Mouse (Mus musculus): ENCODE data around the gene Rbm34. TPM values are rescaled to one million over a fixed set of nuclear protein-coding genes. Genes with fewer than 3 reads are reported as not detected.

The Rbm34 gene
- polyA plus RNA-seq, 1 experiment = 55.0 TPM

- no peak for TF ChIP-seq POLR2A (IDR thresholded peaks at IDR 0.05; ENCODE audit: insufficient read depth, low read length)
- no peak for TF ChIP-seq CTCF (IDR thresholded peaks at IDR 0.05; ENCODE audit: low read depth, low read length)
- no peak for TF ChIP-seq EP300 (IDR thresholded peaks at IDR 0.05; ENCODE audit: insufficient read depth, low read depth, low read length)
- no peak overlapping the region; the same call in 1 of the 2 replicates for H3K27ac ChIP-seq (ENCODE audit: insufficient read depth, low read length)
Measured at GRCm38 (mm10) chr8:126935932-126936331, 34.9 kb downstream of the Rbm34 start.

GRCm38 (mm10) chr8:126935387-126935786 lies 35.5 kb downstream of the Rbm34 start:
- Histone ChIP-seq H3K36me3 (ENCODE audit: control insufficient read depth, insufficient read depth, low read length, poor library complexity, severe bottlenecking) (peaks cover 94% of the 10 kb centered on the region), H3K4me1 (ENCODE audit: control insufficient read depth, insufficient read depth, low read length) (peaks cover 6% of the 10 kb centered on the region), H3K9ac (ENCODE audit: low read depth, poor library complexity, severe bottlenecking) (no peak overlapping the region), H3K27me3 (ENCODE audit: control insufficient read depth, insufficient read depth, low read length, poor library complexity, severe bottlenecking) (no peaks in the 10 kb centered on the region), H3K4me3 (ENCODE audit: low read depth, low read length) (no peak overlapping the region), H3K9me3 (replicated peaks; ENCODE audit: control insufficient read depth, insufficient read depth, low read length, poor library complexity, severe bottlenecking) (no peaks in the 10 kb centered on the region), H3K27ac (ENCODE audit: insufficient read depth, low read length) (peak overlapping the region; percentile 16; the same call in 1 of the 2 replicates)
- no peak for TF ChIP-seq EP300 (IDR thresholded peaks at IDR 0.05; ENCODE audit: insufficient read depth, low read depth, low read length)
- no peak for TF ChIP-seq POLR2A (IDR thresholded peaks at IDR 0.05; ENCODE audit: insufficient read depth, low read length)

More at GRCm38 (mm10) chr8:126935932-126936331, 34.9 kb downstream of the Rbm34 start:
- Histone ChIP-seq H3K4me1 (ENCODE audit: control insufficient read depth, insufficient read depth, low read length) (peaks cover 6% of the 10 kb centered on the region), H3K4me3 (ENCODE audit: low read depth, low read length) (no peak overlapping the region), H3K9ac (ENCODE audit: low read depth, poor library complexity, severe bottlenecking) (no peak overlapping the region), H3K36me3 (ENCODE audit: control insufficient read depth, insufficient read depth, low read length, poor library complexity, severe bottlenecking) (peaks cover 93% of the 10 kb centered on the region), H3K9me3 (replicated peaks; ENCODE audit: control insufficient read depth, insufficient read depth, low read length, poor library complexity, severe bottlenecking) (no peaks in the 10 kb centered on the region), H3K27me3 (ENCODE audit: control insufficient read depth, insufficient read depth, low read length, poor library complexity, severe bottlenecking) (no peaks in the 10 kb centered on the region)

DNA sequence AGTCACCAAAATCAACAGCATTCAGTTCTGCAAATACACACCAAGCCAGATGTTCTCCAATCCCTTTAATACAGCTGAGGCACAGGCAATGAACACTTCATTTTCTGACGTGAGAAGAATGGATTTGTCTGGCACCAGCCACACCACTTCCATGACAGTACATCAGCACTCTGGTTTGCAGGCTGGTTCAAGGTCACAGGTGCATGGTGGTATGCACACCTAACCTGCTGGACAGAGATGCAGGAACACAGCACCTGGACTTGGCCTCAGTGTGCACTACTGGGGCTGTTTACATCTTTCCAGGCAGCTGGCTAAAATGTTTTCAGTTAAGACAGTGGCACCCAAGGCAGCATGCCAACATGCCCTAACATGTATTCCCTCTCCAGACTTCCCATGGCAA lies 38.2 kb downstream of the Rbm34 start:
- H3K9me3 ChIP-seq (replicated peaks; ENCODE audit: control insufficient read depth, insufficient read depth, low read length, poor library complexity, severe bottlenecking) = no peaks in the 10 kb centered on the region
- no peak overlapping the region for H3K9ac ChIP-seq (ENCODE audit: low read depth, poor library complexity, severe bottlenecking)
- H3K4me1 ChIP-seq (ENCODE audit: control insufficient read depth, insufficient read depth, low read length) = peaks cover 6% of the 10 kb centered on the region
- H3K27me3 ChIP-seq (ENCODE audit: control insufficient read depth, insufficient read depth, low read length, poor library complexity, severe bottlenecking) = no peaks in the 10 kb centered on the region
- H3K36me3 ChIP-seq (ENCODE audit: control insufficient read depth, insufficient read depth, low read length, poor library complexity, severe bottlenecking) = peaks cover 91% of the 10 kb centered on the region
- TF ChIP-seq POLR2A (IDR thresholded peaks at IDR 0.05; ENCODE audit: insufficient read depth, low read length) (no peak), EP300 (IDR thresholded peaks at IDR 0.05; ENCODE audit: insufficient read depth, low read depth, low read length) (peak; percentile 57; the same call in 1 of the 2 replicates)
- H3K27ac ChIP-seq (ENCODE audit: insufficient read depth, low read length) = peak overlapping the region; percentile 74
- H3K4me3 ChIP-seq (ENCODE audit: low read depth, low read length) = no peak overlapping the region

GRCm38 (mm10) chr8:126932249-126932648 lies 38.6 kb downstream of the Rbm34 start:
- Histone ChIP-seq H3K27ac (ENCODE audit: insufficient read depth, low read length) (peak overlapping the region; percentile 74), H3K9me3 (replicated peaks; ENCODE audit: control insufficient read depth, insufficient read depth, low read length, poor library complexity, severe bottlenecking) (no peaks in the 10 kb centered on the region), H3K4me1 (ENCODE audit: control insufficient read depth, insufficient read depth, low read length) (peaks cover 6% of the 10 kb centered on the region), H3K9ac (ENCODE audit: low read depth, poor library complexity, severe bottlenecking) (no peak overlapping the region; the same call in 1 of the 2 replicates), H3K4me3 (ENCODE audit: low read depth, low read length) (no peak overlapping the region), H3K36me3 (ENCODE audit: control insufficient read depth, insufficient read depth, low read length, poor library complexity, severe bottlenecking) (peaks cover 87% of the 10 kb centered on the region), H3K27me3 (ENCODE audit: control insufficient read depth, insufficient read depth, low read length, poor library complexity, severe bottlenecking) (no peaks in the 10 kb centered on the region)
- TF ChIP-seq EP300 (IDR thresholded peaks at IDR 0.05; ENCODE audit: insufficient read depth, low read depth, low read length) = no peak

GRCm38 (mm10) chr8:126931720-126932119 lies 39.2 kb downstream of the Rbm34 start:
- H3K4me3 ChIP-seq (ENCODE audit: low read depth, low read length) = no peak overlapping the region
- H3K9ac ChIP-seq (ENCODE audit: low read depth, poor library complexity, severe bottlenecking) = no peak overlapping the region; the same call in 1 of the 2 replicates
- H3K36me3 ChIP-seq (ENCODE audit: control insufficient read depth, insufficient read depth, low read length, poor library complexity, severe bottlenecking) = peaks cover 85% of the 10 kb centered on the region
- peaks cover 6% of the 10 kb centered on the region for H3K4me1 ChIP-seq (ENCODE audit: control insufficient read depth, insufficient read depth, low read length)
- H3K27me3 ChIP-seq (ENCODE audit: control insufficient read depth, insufficient read depth, low read length, poor library complexity, severe bottlenecking) = no peaks in the 10 kb centered on the region
- H3K27ac ChIP-seq (ENCODE audit: insufficient read depth, low read length) = peak overlapping the region; percentile 74
- TF ChIP-seq POLR2A (IDR thresholded peaks at IDR 0.05; ENCODE audit: insufficient read depth, low read length) (no peak), EP300 (IDR thresholded peaks at IDR 0.05; ENCODE audit: insufficient read depth, low read depth, low read length) (no peak), CTCF (IDR thresholded peaks at IDR 0.05; ENCODE audit: low read depth, low read length) (no peak)
- H3K9me3 ChIP-seq (replicated peaks; ENCODE audit: control insufficient read depth, insufficient read depth, low read length, poor library complexity, severe bottlenecking) = no peaks in the 10 kb centered on the region

- no peaks in the 10 kb centered on the region for H3K27me3 ChIP-seq (ENCODE audit: control insufficient read depth, insufficient read depth, low read length, poor library complexity, severe bottlenecking)
- H3K4me3 ChIP-seq (ENCODE audit: low read depth, low read length) = no peak overlapping the region
- H3K9me3 ChIP-seq (replicated peaks; ENCODE audit: control insufficient read depth, insufficient read depth, low read length, poor library complexity, severe bottlenecking) = no peaks in the 10 kb centered on the region
- peaks cover 81% of the 10 kb centered on the region for H3K36me3 ChIP-seq (ENCODE audit: control insufficient read depth, insufficient read depth, low read length, poor library complexity, severe bottlenecking)
- H3K9ac ChIP-seq (ENCODE audit: low read depth, poor library complexity, severe bottlenecking) = no peak overlapping the region
- TF ChIP-seq EP300 (IDR thresholded peaks at IDR 0.05; ENCODE audit: insufficient read depth, low read depth, low read length) = no peak
- TF ChIP-seq CTCF (IDR thresholded peaks at IDR 0.05; ENCODE audit: low read depth, low read length) = no peak
- no peak for TF ChIP-seq POLR2A (IDR thresholded peaks at IDR 0.05; ENCODE audit: insufficient read depth, low read length)
- peak overlapping the region; percentile 23; the same call in 1 of the 2 replicates for H3K27ac ChIP-seq (ENCODE audit: insufficient read depth, low read length)
- peaks cover 6% of the 10 kb centered on the region for H3K4me1 ChIP-seq (ENCODE audit: control insufficient read depth, insufficient read depth, low read length)
Measured at GRCm38 (mm10) chr8:126929607-126930161, 41.2 kb downstream of the Rbm34 start.

Measured in ES-Bruce4 (cell line).